Mouse (Mus musculus): ENCODE measurements at regions not wholly inside any gene's neighbourhood (a gene's known extent, or its start where the extent isn't known, plus 50 kb on each side); places are given as distances from the start of the nearest gene placed in this dataset.
"Not testable (repeated sequence)": the region's sequence is repeated elsewhere in the genome, so short reads cannot be mapped to it uniquely, and the experiment has no call there.

GRCm38 (mm10) chr17:91466822-91467221, 374.0 kb upstream of the Nrxn1 start:
- ATAC-seq (ENCODE audit: low read depth) (no peak), DNase-seq (ENCODE audit: low spot score) (no peak)
- H3K9me3 ChIP-seq (ENCODE audit: control insufficient read depth, low read length): no peaks in the 10 kb centered on the region
- H3K27ac ChIP-seq (replicated peaks; ENCODE audit: low read depth, low read length): no peak overlapping the region
- H3K36me3 ChIP-seq (ENCODE audit: control insufficient read depth, insufficient read depth, low read length): no peaks in the 10 kb centered on the region
- H3K27me3 ChIP-seq (replicated peaks; ENCODE audit: control insufficient read depth, insufficient read depth, low read length): no peaks in the 10 kb centered on the region
- no peaks in the 10 kb centered on the region for H3K4me1 ChIP-seq (ENCODE audit: control insufficient read depth, insufficient read depth, low read length)
- H3K4me3 ChIP-seq (ENCODE audit: low read depth, low read length): no peak overlapping the region
- 86% methylated on average over 8 of the region's 8 CpGs for WGBS
- no peak overlapping the region for H3K9ac ChIP-seq (ENCODE audit: low read depth, low read length)
- H3K4me2 ChIP-seq (ENCODE audit: low read depth, low read length): no peak overlapping the region

GRCm38 (mm10) chr17:91451711-91452110, 358.8 kb upstream of the Nrxn1 start:
- Histone ChIP-seq H3K36me3 (ENCODE audit: control insufficient read depth, insufficient read depth, low read length) (no peaks in the 10 kb centered on the region), H3K4me1 (ENCODE audit: control insufficient read depth, insufficient read depth, low read length) (no peaks in the 10 kb centered on the region), H3K9me3 (ENCODE audit: control insufficient read depth, low read length) (no peaks in the 10 kb centered on the region), H3K4me2 (ENCODE audit: low read depth, low read length) (no peak overlapping the region), H3K4me3 (ENCODE audit: low read depth, low read length) (no peak overlapping the region), H3K9ac (ENCODE audit: low read depth, low read length) (no peak overlapping the region), H3K27ac (replicated peaks; ENCODE audit: low read depth, low read length) (no peak overlapping the region), H3K27me3 (replicated peaks; ENCODE audit: control insufficient read depth, insufficient read depth, low read length) (no peaks in the 10 kb centered on the region)
- ATAC-seq (ENCODE audit: low read depth) (no peak), DNase-seq (ENCODE audit: low spot score) (no peak)

GRCm38 (mm10) chr17:91431780-91432720, 339.2 kb upstream of the Nrxn1 start:
- not testable (repeated sequence) for DNase-seq (ENCODE audit: low spot score); H3K27me3 ChIP-seq (replicated peaks; ENCODE audit: control insufficient read depth, insufficient read depth, low read length); H3K4me3 ChIP-seq (ENCODE audit: low read depth, low read length); H3K9ac ChIP-seq (ENCODE audit: low read depth, low read length); H3K9me3 ChIP-seq (ENCODE audit: control insufficient read depth, low read length); H3K36me3 ChIP-seq (ENCODE audit: control insufficient read depth, insufficient read depth, low read length); H3K27ac ChIP-seq (replicated peaks; ENCODE audit: low read depth, low read length); H3K4me1 ChIP-seq (ENCODE audit: control insufficient read depth, insufficient read depth, low read length); H3K4me2 ChIP-seq (ENCODE audit: low read depth, low read length); ATAC-seq (ENCODE audit: low read depth)
- 88% methylated on average over 8 of the region's 8 CpGs for WGBS

DNA sequence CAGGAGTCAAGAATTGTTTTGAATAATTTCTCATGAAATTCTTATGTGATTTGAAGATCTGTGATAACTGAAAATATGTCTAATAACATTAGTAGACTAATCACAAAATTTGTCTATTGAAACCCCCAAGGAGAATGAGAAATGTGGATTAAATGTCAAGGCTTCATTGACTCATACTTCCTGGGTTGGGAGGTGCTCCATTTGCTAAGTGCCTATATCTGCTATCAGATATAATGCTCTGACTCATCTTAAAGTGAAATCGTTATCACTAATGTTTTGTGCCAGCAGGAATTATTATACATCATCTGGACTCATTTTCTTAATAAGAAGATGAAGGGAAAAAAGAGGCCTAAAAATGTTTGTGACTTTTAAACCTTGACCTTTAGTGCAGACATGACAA, 337.5 kb upstream of the Nrxn1 start:
- ATAC-seq (ENCODE audit: low read depth): no peak
- Histone ChIP-seq H3K4me1 (ENCODE audit: control insufficient read depth, insufficient read depth, low read length) (no peaks in the 10 kb centered on the region), H3K27me3 (replicated peaks; ENCODE audit: control insufficient read depth, insufficient read depth, low read length) (no peaks in the 10 kb centered on the region), H3K4me2 (ENCODE audit: low read depth, low read length) (no peak overlapping the region), H3K9me3 (ENCODE audit: control insufficient read depth, low read length) (no peaks in the 10 kb centered on the region), H3K36me3 (ENCODE audit: control insufficient read depth, insufficient read depth, low read length) (no peaks in the 10 kb centered on the region), H3K4me3 (ENCODE audit: low read depth, low read length) (no peak overlapping the region), H3K27ac (replicated peaks; ENCODE audit: low read depth, low read length) (no peak overlapping the region), H3K9ac (ENCODE audit: low read depth, low read length) (no peak overlapping the region)
- no peak for DNase-seq (ENCODE audit: low spot score)
- WGBS: 81% methylated on average over 1 of the region's 1 CpGs

- Histone ChIP-seq H3K27me3 (replicated peaks; ENCODE audit: control insufficient read depth, insufficient read depth, low read length) (no peaks in the 10 kb centered on the region), H3K4me1 (ENCODE audit: control insufficient read depth, insufficient read depth, low read length) (no peaks in the 10 kb centered on the region)
- WGBS: 89% methylated on average over 1 of the region's 1 CpGs
Measured at GRCm38 (mm10) chr17:91425120-91425519, 332.2 kb upstream of the Nrxn1 start.

GRCm38 (mm10) chr17:91418582-91418981, 325.7 kb upstream of the Nrxn1 start:
- H3K4me3 ChIP-seq (ENCODE audit: low read depth, low read length): no peak overlapping the region
- no peak for DNase-seq (ENCODE audit: low spot score)
- WGBS: 57% methylated on average over 1 of the region's 1 CpGs

More at GRCm38 (mm10) chr17:91425120-91425519, 332.2 kb upstream of the Nrxn1 start:
- no peak overlapping the region for H3K27ac ChIP-seq (replicated peaks; ENCODE audit: low read depth, low read length)
- H3K4me3 ChIP-seq (ENCODE audit: low read depth, low read length): no peak overlapping the region
- no peak overlapping the region for H3K9ac ChIP-seq (ENCODE audit: low read depth, low read length)
- no peaks in the 10 kb centered on the region for H3K9me3 ChIP-seq (ENCODE audit: control insufficient read depth, low read length)
- ATAC-seq (ENCODE audit: low read depth) (no peak), DNase-seq (ENCODE audit: low spot score) (no peak)
- H3K4me2 ChIP-seq (ENCODE audit: low read depth, low read length): no peak overlapping the region
- H3K36me3 ChIP-seq (ENCODE audit: control insufficient read depth, insufficient read depth, low read length): no peaks in the 10 kb centered on the region

GRCm38 (mm10) chr17:91390969-91391764, 298.3 kb upstream of the Nrxn1 start:
- DNase-seq (ENCODE audit: low spot score): no peak
- WGBS: 91% methylated on average over 2 of the region's 2 CpGs
- ATAC-seq (ENCODE audit: low read depth): no peak
- Histone ChIP-seq H3K4me1 (ENCODE audit: control insufficient read depth, insufficient read depth, low read length) (no peaks in the 10 kb centered on the region), H3K36me3 (ENCODE audit: control insufficient read depth, insufficient read depth, low read length) (no peaks in the 10 kb centered on the region), H3K27ac (replicated peaks; ENCODE audit: low read depth, low read length) (no peak overlapping the region), H3K4me2 (ENCODE audit: low read depth, low read length) (no peak overlapping the region), H3K27me3 (replicated peaks; ENCODE audit: control insufficient read depth, insufficient read depth, low read length) (no peaks in the 10 kb centered on the region), H3K9ac (ENCODE audit: low read depth, low read length) (no peak overlapping the region), H3K4me3 (ENCODE audit: low read depth, low read length) (no peak overlapping the region), H3K9me3 (ENCODE audit: control insufficient read depth, low read length) (no peaks in the 10 kb centered on the region)

More at GRCm38 (mm10) chr17:91418582-91418981, 325.7 kb upstream of the Nrxn1 start:
- no peaks in the 10 kb centered on the region for H3K9me3 ChIP-seq (ENCODE audit: control insufficient read depth, low read length)
- no peaks in the 10 kb centered on the region for H3K27me3 ChIP-seq (replicated peaks; ENCODE audit: control insufficient read depth, insufficient read depth, low read length)
- H3K9ac ChIP-seq (ENCODE audit: low read depth, low read length): no peak overlapping the region
- no peak overlapping the region for H3K27ac ChIP-seq (replicated peaks; ENCODE audit: low read depth, low read length)
- H3K4me2 ChIP-seq (ENCODE audit: low read depth, low read length): no peak overlapping the region
- no peaks in the 10 kb centered on the region for H3K4me1 ChIP-seq (ENCODE audit: control insufficient read depth, insufficient read depth, low read length)
- H3K36me3 ChIP-seq (ENCODE audit: control insufficient read depth, insufficient read depth, low read length): no peaks in the 10 kb centered on the region
- ATAC-seq (ENCODE audit: low read depth): no peak

DNA sequence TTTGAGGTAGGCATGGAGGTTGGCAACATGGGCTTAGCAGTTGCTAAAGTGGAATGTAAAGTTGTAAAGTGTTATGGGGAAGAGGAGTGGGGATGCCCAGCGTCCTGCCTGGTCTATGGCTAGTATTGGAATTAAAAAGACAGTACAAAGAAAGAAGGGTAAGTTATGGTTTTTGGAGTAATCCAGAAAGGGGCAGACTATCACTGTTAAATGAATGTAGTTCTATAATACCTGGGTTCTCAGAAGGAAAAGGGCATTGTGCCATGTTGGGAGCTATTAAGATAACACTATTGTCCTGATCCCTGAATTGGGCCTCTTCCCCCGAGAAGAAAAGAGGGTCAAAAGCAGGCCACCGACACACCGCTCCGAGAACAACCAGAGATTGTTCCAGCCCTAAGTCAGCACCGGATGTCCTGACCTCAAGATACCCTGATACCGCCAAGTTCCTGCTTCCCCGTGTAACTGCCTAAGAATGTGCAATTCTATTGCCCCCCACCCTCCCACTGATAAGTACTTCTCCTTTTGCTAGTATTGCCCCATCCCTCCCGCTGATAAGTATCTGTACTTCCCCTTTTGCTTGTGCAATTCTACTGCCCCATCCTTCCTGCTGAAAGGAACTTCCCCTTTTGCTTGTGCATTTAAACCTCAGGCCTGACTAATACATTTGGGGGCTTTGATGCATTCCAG, 297.2 kb upstream of the Nrxn1 start:
- H3K9ac ChIP-seq (ENCODE audit: low read depth, low read length); ATAC-seq (ENCODE audit: low read depth); H3K36me3 ChIP-seq (ENCODE audit: control insufficient read depth, insufficient read depth, low read length); H3K4me2 ChIP-seq (ENCODE audit: low read depth, low read length); H3K9me3 ChIP-seq (ENCODE audit: control insufficient read depth, low read length); DNase-seq (ENCODE audit: low spot score); H3K27me3 ChIP-seq (replicated peaks; ENCODE audit: control insufficient read depth, insufficient read depth, low read length); H3K4me3 ChIP-seq (ENCODE audit: low read depth, low read length); H3K4me1 ChIP-seq (ENCODE audit: control insufficient read depth, insufficient read depth, low read length); H3K27ac ChIP-seq (replicated peaks; ENCODE audit: low read depth, low read length): not testable (repeated sequence)
- WGBS: 63% methylated on average over 9 of the region's 9 CpGs

Data from embryonic facial prominence, embryonic 14.5 days (tissue).